Mouse (Mus musculus): ENCODE data around the gene Ammecr1. TPM values are rescaled to one million over a fixed set of nuclear protein-coding genes. Genes with fewer than 3 reads are reported as not detected.

The Ammecr1 gene
- 16.6 and 20.8 TPM in 2 replicates for polyA plus RNA-seq (2015; fragmentation: Nextera tagmentation; extraction: Ambion mirVana)

GRCm38 (mm10) chrX:142966008-142966966 lies at the start of gene Ammecr1:
Gene Ammecr1 (minus strand): TSS chrX:142966728.
- Histone ChIP-seq H3K36me3 (no peaks in the 10 kb centered on the region), H3K27ac (peak within 1 kb of the TSS; percentile 94), H3K4me2 (peak within 1 kb of the TSS; percentile 57), H3K4me3 (peak within 1 kb of the TSS; percentile 73), H3K9me3 (replicated peaks) (no peaks in the 10 kb centered on the region), H3K27me3 (no peaks in the 10 kb centered on the region; the same call in 1 of the 2 replicates), H3K4me1 (replicated peaks) (no peaks in the 10 kb centered on the region), H3K9ac (peak within 1 kb of the TSS; percentile 81)
- 16% methylated on average over 65 of the region's 112 CpGs for WGBS
- ATAC-seq (replicated peaks; ENCODE audit: insufficient number of reproducible peaks, insufficient read depth, low FRiP score, low read depth) = peak; percentile 85

GRCm38 (mm10) chrX:143014118-143014517 lies 47.6 kb upstream of the Ammecr1 start:
- no peak overlapping the region for H3K4me2 ChIP-seq
- H3K4me1 ChIP-seq (replicated peaks) = no peaks in the 10 kb centered on the region
- H3K4me3 ChIP-seq = no peak overlapping the region
- no peaks in the 10 kb centered on the region for H3K27me3 ChIP-seq
- no peaks in the 10 kb centered on the region for H3K9me3 ChIP-seq (replicated peaks)
- no peak overlapping the region for H3K27ac ChIP-seq
- WGBS = 52% methylated on average over 3 of the region's 3 CpGs
- no peaks in the 10 kb centered on the region for H3K36me3 ChIP-seq
- no peak overlapping the region for H3K9ac ChIP-seq
- ATAC-seq (replicated peaks; ENCODE audit: insufficient number of reproducible peaks, insufficient read depth, low FRiP score, low read depth) = no peak

DNA sequence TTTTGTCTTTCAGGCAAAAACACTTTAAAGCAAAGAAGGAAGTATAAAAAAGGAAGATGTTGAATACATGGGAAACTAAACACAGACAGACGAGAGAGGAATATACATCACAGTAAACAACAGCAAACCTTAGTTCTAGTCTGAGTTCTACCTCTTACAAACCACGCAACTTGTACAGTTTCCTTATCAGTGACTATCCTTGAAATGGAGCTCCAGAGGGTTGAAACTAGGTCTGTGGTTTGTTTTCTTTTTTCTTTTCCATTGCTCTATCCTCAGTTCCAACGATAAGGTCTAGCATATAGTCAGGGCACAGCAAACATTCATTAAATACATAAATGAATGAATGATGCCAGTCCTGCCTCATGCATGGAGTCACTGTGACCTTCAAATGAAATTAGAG lies 45.8 kb upstream of the Ammecr1 start:
- WGBS = 72% methylated on average over 3 of the region's 3 CpGs
- Histone ChIP-seq H3K9me3 (replicated peaks) (no peaks in the 10 kb centered on the region), H3K4me3 (no peak overlapping the region), H3K27me3 (no peaks in the 10 kb centered on the region), H3K27ac (no peak overlapping the region), H3K36me3 (no peaks in the 10 kb centered on the region), H3K4me1 (replicated peaks) (no peaks in the 10 kb centered on the region), H3K9ac (no peak overlapping the region), H3K4me2 (no peak overlapping the region)
- no peak for ATAC-seq (replicated peaks; ENCODE audit: insufficient number of reproducible peaks, insufficient read depth, low FRiP score, low read depth)

DNA sequence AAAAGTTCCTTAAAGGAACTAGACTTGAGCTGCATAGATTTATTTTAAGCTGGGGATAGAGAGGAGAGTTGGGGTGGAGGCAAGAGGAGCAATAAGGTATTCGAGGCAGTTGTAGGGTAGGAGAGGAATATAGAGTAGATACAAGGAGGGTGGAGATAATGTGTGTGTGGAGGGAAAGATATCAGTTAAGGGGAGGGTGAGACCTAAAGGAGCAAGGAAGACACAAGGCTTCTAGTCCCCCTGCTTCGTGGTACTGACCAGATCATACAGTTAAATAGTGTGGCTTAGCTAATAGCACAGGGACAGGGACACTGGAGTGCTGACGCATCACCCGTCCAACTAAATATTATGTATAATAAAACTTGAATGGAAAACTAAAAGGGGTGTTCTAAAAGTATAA lies 45.3 kb upstream of the Ammecr1 start:
- Histone ChIP-seq H3K27ac (no peak overlapping the region), H3K4me1 (replicated peaks) (no peaks in the 10 kb centered on the region), H3K4me3 (no peak overlapping the region), H3K36me3 (no peaks in the 10 kb centered on the region), H3K9ac (no peak overlapping the region), H3K27me3 (no peaks in the 10 kb centered on the region), H3K9me3 (replicated peaks) (no peaks in the 10 kb centered on the region), H3K4me2 (no peak overlapping the region)
- no peak for ATAC-seq (replicated peaks; ENCODE audit: insufficient number of reproducible peaks, insufficient read depth, low FRiP score, low read depth)
- 68% methylated on average over 4 of the region's 4 CpGs for WGBS

DNA sequence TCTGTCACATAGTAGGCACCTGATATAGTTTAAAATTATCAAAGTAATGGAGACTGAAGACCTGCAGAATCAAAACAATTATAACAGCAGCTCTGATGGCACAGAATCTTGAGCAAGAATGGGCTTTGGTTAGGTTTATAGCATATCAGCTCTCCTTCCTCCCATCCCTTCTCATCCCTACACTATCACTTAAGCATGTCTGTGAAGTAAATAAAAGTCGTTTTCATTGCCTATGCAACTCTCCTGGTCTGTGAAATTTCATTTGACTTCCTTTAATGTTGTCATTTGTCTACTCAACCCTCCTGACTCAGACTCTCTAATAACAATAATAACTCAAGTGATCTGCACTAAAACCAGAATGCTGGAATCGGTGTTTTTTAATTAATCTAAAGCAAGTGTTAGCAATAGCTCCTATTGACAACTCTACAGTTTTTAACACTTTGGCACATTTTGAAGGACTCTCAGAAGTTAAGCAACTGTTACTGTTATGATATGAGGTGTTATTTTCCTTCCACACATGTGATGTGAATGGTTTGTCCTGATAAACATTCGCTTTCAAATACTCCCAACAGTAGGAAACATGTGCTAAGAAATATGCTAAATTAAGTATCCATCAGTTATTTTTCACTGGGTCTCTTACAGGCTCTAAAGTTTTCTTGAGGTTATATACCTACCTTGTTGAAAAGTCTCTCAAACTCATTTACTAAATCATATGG lies 37.8 kb upstream of the Ammecr1 start:
- H3K27ac ChIP-seq = no peak overlapping the region
- H3K4me1 ChIP-seq (replicated peaks) = no peaks in the 10 kb centered on the region
- no peak overlapping the region for H3K4me3 ChIP-seq
- H3K36me3 ChIP-seq = no peaks in the 10 kb centered on the region
- H3K9ac ChIP-seq = no peak overlapping the region
- no peaks in the 10 kb centered on the region for H3K27me3 ChIP-seq
- no peak overlapping the region for H3K4me2 ChIP-seq
- WGBS = 67% methylated on average over 3 of the region's 3 CpGs
- H3K9me3 ChIP-seq (replicated peaks) = no peaks in the 10 kb centered on the region
- no peak for ATAC-seq (replicated peaks; ENCODE audit: insufficient number of reproducible peaks, insufficient read depth, low FRiP score, low read depth)

DNA sequence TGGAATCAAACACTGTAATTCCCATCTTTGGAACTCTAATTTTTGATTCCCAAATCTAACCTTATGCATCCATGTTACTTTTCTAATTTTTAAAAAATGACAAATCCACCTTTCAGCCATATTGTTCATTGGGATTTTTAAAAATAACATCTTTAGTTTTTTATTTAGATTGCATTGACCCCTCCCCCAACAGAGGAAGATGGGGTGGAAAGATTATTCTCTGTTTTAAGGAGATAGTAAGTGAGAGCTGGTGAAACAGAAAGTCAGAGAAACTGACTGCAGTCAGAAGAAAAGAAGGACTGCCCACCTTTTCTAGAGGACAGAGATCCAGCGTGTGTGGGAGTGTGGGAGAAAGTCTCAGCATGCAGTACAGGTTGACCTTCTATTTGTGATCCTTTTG lies 30.7 kb upstream of the Ammecr1 start:
- WGBS = 78% methylated on average over 1 of the region's 1 CpGs
- no peak for ATAC-seq (replicated peaks; ENCODE audit: insufficient number of reproducible peaks, insufficient read depth, low FRiP score, low read depth)

DNA sequence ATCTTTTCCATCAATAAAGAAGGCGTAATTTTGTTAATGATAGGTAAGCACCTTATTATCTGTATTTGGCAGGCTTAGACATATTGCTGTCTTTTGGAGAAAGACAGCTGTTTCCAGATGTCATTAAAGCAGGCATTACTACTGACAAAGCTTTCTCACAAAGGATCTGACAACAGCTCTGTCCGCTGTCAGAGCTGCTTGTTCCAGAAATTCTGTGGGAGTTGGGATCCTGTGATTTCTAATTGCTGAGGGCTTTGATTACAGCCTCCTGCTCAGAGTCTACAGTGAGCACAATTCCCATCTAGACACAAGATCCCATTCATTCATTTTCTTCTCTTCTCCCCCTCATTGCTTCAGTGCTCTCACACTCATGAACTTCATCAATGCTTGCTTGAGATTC lies 28.0 kb upstream of the Ammecr1 start:
- H3K9me3 ChIP-seq (replicated peaks) = no peaks in the 10 kb centered on the region
- no peak overlapping the region for H3K9ac ChIP-seq
- 59% methylated on average over 2 of the region's 2 CpGs for WGBS

More for the DNA sequence above, 30.7 kb upstream of the Ammecr1 start:
- no peaks in the 10 kb centered on the region for H3K36me3 ChIP-seq
- H3K4me2 ChIP-seq = no peak overlapping the region
- H3K4me1 ChIP-seq (replicated peaks) = no peaks in the 10 kb centered on the region
- no peak overlapping the region for H3K4me3 ChIP-seq
- no peak overlapping the region for H3K27ac ChIP-seq
- no peaks in the 10 kb centered on the region for H3K9me3 ChIP-seq (replicated peaks)
- no peak overlapping the region for H3K9ac ChIP-seq
- no peaks in the 10 kb centered on the region for H3K27me3 ChIP-seq

GRCm38 (mm10) chrX:142984170-142984569 lies 17.6 kb upstream of the Ammecr1 start:
- no peak overlapping the region for H3K27ac ChIP-seq
- H3K4me1 ChIP-seq (replicated peaks) = no peaks in the 10 kb centered on the region
- no peaks in the 10 kb centered on the region for H3K9me3 ChIP-seq (replicated peaks)
- H3K4me2 ChIP-seq = no peak overlapping the region
- WGBS = 85% methylated on average over 3 of the region's 3 CpGs
- H3K27me3 ChIP-seq = no peaks in the 10 kb centered on the region
- ATAC-seq (replicated peaks; ENCODE audit: insufficient number of reproducible peaks, insufficient read depth, low FRiP score, low read depth) = no peak
- no peak overlapping the region for H3K4me3 ChIP-seq
- no peaks in the 10 kb centered on the region for H3K36me3 ChIP-seq
- H3K9ac ChIP-seq = no peak overlapping the region

More for the DNA sequence above, 28.0 kb upstream of the Ammecr1 start:
- H3K4me2 ChIP-seq = no peak overlapping the region
- no peaks in the 10 kb centered on the region for H3K27me3 ChIP-seq
- no peaks in the 10 kb centered on the region for H3K4me1 ChIP-seq (replicated peaks)
- ATAC-seq (replicated peaks; ENCODE audit: insufficient number of reproducible peaks, insufficient read depth, low FRiP score, low read depth) = no peak
- H3K4me3 ChIP-seq = no peak overlapping the region
- no peaks in the 10 kb centered on the region for H3K36me3 ChIP-seq
- H3K27ac ChIP-seq = no peak overlapping the region

GRCm38 (mm10) chrX:142983638-142984037 lies 17.1 kb upstream of the Ammecr1 start:
- no peak for ATAC-seq (replicated peaks; ENCODE audit: insufficient number of reproducible peaks, insufficient read depth, low FRiP score, low read depth)
- H3K9me3 ChIP-seq (replicated peaks) = no peaks in the 10 kb centered on the region
- WGBS = 59% methylated on average over 6 of the region's 6 CpGs
- no peak overlapping the region for H3K4me3 ChIP-seq
- no peak overlapping the region for H3K27ac ChIP-seq
- no peaks in the 10 kb centered on the region for H3K36me3 ChIP-seq
- H3K9ac ChIP-seq = no peak overlapping the region
- no peaks in the 10 kb centered on the region for H3K27me3 ChIP-seq
- H3K4me2 ChIP-seq = no peak overlapping the region
- no peaks in the 10 kb centered on the region for H3K4me1 ChIP-seq (replicated peaks)

GRCm38 (mm10) chrX:142981530-142982130 lies 15.1 kb upstream of the Ammecr1 start:
- no peak for ATAC-seq (replicated peaks; ENCODE audit: insufficient number of reproducible peaks, insufficient read depth, low FRiP score, low read depth)
- Histone ChIP-seq H3K4me1 (replicated peaks) (no peaks in the 10 kb centered on the region), H3K27me3 (no peaks in the 10 kb centered on the region), H3K4me2 (no peak overlapping the region), H3K9ac (no peak overlapping the region), H3K9me3 (replicated peaks) (no peaks in the 10 kb centered on the region), H3K27ac (no peak overlapping the region), H3K36me3 (no peaks in the 10 kb centered on the region), H3K4me3 (no peak overlapping the region)
- WGBS = 82% methylated on average over 3 of the region's 3 CpGs

DNA sequence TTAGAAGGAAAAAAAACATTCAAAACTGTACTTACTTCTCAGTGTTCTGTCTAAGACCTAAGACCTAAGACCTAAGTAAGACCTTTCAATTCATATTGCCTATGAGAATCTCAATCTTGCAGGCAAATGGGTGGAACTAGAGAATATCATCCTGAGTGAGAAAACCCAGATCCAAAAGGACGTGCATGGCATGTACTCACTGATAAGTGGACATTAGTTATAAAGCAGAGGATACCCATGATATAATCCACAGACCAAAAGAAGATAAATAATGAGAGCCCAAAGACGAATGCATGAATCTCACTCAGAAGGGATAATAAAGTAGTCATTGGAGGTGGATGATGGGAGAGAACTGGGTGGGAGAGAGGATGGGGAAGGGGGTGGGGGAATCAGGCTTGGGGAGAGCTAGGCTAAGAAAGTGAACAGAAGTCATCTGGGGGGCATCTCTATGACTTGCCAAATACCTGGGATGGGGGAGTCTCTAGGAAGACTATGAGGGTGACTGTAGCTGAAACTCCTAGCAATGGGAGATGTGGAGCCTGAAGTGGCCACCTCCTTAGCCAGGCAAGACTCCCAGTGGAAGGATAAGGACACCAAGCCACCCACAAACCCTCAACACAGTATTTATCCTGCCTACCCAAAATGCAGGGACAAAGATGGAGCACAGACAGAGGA lies 14.5 kb upstream of the Ammecr1 start:
- no peaks in the 10 kb centered on the region for H3K27me3 ChIP-seq
- WGBS = 60% methylated on average over 2 of the region's 2 CpGs
- no peak overlapping the region for H3K27ac ChIP-seq
- H3K4me1 ChIP-seq (replicated peaks) = no peaks in the 10 kb centered on the region
- no peaks in the 10 kb centered on the region for H3K9me3 ChIP-seq (replicated peaks)
- H3K36me3 ChIP-seq = no peaks in the 10 kb centered on the region
- H3K4me2 ChIP-seq = no peak overlapping the region
- H3K4me3 ChIP-seq = no peak overlapping the region
- no peak overlapping the region for H3K9ac ChIP-seq
- ATAC-seq (replicated peaks; ENCODE audit: insufficient number of reproducible peaks, insufficient read depth, low FRiP score, low read depth) = no peak

Measured in heart, embryonic 15.5 days (tissue).